Mouse (Mus musculus): ENCODE data around the gene 4933430I17Rik.

4933430I17Rik gene

GRCm38 (mm10) chr4:62505991-62506390, 19.2 kb upstream of the 4933430I17Rik start:
- no peak for DNase-seq

- no peak for DNase-seq
These were observed 18.4 kb upstream of the 4933430I17Rik start for GRCm38 (mm10) chr4:62506798-62507197.

- no peak for DNase-seq
These were observed 16.3 kb upstream of the 4933430I17Rik start for GRCm38 (mm10) chr4:62508839-62509238.

- DNase-seq: no peak
These were observed 15.2 kb upstream of the 4933430I17Rik start for GRCm38 (mm10) chr4:62509946-62510345.

GRCm38 (mm10) chr4:62513998-62514506, 11.1 kb upstream of the 4933430I17Rik start:
- no peak for DNase-seq

- no peak for DNase-seq
These were observed 10.2 kb upstream of the 4933430I17Rik start for GRCm38 (mm10) chr4:62514995-62515394.

DNA sequence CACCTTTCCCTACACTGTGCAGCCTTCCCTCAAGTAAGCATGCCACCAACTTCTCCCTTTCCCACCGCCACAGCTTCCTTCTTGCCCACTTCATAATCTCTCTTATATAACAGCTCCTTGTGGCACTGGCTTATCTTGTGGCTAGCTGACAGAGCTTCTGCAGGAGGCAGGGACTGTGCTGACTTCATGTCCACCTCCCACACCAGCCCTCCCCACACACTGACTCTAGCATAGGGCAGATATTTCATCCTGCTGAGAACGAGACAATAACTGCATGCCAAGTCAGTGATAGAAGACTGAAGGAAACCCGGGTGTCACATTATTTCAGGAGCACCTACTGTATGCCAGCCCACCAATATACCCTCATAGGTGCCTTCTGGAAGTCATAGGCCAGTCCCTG, 9.7 kb upstream of the 4933430I17Rik start:
- no peak for DNase-seq

DNA sequence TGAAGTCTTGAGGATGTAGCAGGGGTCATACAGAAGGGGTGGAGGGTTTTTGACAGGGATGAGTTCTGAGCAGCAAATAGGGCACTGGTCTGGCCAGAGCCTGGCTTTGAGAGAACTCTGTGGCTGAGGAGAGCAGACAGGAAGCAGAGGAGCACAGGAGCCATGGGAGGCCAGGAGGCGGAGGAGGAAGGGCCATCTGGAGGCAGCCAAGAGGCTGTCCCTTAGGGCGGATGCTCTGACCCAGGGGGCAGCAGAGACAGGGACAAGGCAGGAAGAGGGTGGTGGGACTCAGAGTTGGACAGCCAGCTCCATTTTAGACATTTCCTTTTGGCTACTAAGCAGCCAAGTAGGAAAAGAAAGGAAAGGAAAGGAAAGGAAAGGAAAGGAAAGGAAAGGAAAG, 9.1 kb upstream of the 4933430I17Rik start:
- DNase-seq: no peak

DNA sequence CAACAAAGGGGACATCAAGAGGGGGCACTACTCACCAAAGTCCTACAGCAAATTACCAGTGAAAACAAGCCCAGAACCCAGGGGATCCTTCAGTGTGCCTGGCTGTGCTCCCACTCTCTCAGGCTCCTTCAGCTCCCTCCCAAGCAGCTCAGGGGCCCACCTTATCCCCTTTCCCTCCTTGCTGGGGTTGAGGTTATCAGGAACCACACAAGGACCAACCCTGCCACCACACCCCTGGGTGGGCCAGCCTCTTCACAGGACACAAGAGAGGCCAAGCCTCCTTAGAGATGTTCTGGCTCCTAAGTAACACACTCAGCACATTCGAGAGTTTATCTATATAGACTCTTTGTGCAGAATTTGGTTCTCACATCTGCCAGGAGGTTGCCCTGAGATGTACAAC, 8.6 kb upstream of the 4933430I17Rik start:
- no peak for DNase-seq

GRCm38 (mm10) chr4:62517046-62517445, 8.1 kb upstream of the 4933430I17Rik start:
- no peak for DNase-seq

DNA sequence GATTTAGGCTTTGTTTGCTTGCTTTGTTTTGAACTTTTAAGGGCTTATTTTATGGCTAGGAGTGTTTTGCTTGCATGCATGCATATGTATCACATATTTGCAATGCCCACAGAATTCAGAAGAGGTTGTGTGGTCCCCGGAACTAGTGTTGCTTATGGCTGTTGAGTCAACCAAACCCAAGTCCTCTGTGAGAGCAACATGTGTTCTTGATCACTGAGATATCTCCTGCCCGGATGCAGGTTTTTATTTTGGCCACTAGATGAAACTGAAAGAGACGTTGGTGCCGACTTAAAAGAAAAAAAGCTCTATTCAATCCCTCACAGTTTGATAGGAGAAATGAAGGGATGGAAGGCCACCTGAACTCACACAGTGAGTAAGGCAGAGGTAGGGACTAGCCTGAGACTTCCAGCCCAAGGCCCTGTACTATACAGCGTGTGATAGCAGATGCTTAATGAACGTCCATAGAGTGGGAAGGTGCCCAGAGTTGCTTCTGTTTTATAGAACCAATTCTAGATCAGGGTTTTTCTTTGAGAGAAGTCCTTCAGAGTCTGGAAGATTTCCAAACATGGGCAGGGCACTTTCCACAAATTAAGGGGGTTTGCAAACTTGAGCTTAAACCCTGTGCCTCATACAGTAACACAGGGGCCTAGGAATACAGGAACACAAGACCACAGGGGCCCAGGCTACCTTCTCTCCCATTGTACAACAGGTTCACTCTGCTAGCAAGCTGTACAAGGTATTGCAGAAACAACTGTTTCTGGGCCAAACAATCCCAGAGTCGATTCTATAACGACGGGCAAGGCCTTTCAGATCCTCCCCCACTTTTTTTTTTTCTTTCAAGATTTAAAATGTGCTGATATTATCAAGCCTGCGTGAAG, 7.4 kb upstream of the 4933430I17Rik start:
- DNase-seq: no peak

GRCm38 (mm10) chr4:62518416-62519121, 6.6 kb upstream of the 4933430I17Rik start:
- DNase-seq: no peak

- DNase-seq: no peak
These were observed 5.9 kb upstream of the 4933430I17Rik start for GRCm38 (mm10) chr4:62519122-62519848.

DNA sequence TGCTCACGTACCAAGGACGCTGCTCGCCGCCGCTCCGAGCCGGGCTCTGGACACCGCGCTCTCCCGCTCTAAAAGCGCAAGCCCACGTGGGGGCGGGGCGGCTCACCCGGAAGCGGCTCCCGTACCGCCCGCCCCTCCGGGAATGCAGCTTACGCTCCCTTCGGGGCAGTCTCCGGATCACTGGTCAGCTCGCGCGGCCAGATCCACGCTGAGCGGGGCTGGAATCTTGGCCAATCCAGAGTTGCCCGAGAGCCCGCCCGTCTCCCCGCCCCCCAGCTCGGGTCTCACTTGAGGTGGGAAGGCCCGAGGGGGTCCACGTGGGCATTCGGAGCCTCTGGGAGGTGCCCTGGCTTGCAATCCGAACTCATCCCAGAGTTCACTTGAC, 5.3 kb upstream of the 4933430I17Rik start, which contains the start of gene Alad:
Gene Alad, minus strand, starts transcription at position 70 of the 385 bp plus-strand sequence.
- DNase-seq: peak; percentile 87

GRCm38 (mm10) chr4:62520892-62521400, 4.2 kb upstream of the 4933430I17Rik start:
- DNase-seq: no peak

DNA sequence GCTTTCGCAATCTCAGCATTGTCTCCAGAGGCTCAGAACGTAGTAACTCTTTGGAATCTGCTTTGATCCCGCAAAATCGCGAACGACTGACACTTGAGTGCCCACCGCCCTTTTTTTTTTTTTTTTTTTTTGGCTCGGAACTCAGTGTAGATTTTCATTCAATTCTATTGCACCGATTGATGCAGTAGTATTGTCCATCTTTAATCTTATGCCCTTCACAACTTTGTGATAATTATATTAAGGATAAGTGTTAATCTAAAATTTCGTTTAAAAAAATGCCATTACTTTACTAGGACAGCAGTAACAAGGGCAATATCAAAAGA, 281 bp downstream of the 4933430I17Rik start:
- no peak for DNase-seq

DNA sequence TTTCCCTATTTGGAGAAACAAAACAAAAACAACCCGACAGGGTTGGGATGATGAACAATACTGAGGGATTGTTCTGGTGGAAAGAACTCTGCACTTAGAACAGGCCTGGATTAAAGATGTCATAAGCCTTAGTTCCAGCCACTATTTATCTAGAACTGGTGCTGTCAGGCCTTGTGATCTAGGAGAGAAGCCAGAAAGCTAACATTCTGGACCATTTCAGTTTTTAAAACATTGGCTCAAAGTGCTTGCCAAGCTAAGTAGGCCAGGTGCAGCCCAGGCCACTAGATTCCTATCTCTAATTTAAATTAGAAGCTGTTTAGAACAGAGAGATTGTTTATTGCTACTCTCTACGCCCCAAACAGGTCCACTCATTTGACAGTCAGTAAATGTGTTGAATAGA, 1.1 kb downstream of the 4933430I17Rik start:
- no peak for DNase-seq

DNA sequence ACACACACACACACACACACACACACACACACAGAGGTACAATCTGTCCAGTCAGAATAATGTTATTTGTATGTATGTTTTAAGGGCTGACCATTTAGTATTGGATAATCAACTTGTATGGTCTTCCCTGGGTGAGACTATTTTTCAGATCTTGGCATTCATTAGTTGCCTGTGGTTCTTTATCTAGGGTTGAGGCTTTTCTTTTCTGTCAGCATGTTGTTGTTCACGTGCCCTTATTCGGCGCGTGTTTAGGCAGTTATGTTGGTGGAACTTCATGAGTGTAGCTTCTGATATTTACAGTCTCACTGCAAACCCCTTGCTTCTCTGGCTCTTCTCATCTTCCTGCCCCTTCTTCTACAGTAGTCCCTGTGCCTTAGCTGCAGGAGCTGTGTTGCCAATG, 2.5 kb downstream of the 4933430I17Rik start:
- no peak for DNase-seq

- no peak for DNase-seq
These were observed 8.6 kb downstream of the 4933430I17Rik start for GRCm38 (mm10) chr4:62533729-62534128.

DNA sequence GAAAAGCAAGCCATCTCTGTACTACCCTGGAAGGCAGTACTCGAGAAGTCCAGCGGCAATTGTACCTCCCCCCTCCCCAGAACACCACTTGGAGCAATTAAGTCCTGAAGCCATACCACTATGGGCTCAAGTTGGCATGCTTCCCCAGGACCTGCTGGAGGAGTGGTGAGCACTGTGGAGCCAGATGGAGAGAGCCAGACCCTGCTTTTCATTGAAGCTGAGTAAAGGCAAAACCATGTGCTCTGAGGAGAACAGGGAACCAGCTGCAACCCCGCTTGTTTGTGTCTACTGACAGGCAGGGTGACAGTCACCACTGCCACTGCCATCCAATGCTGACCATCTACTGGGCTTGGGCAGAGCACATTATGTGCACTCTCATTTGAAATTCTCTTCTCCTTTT, 16.6 kb downstream of the 4933430I17Rik start:
- DNase-seq: no peak

- no peak for DNase-seq
These were observed 18.6 kb downstream of the 4933430I17Rik start for GRCm38 (mm10) chr4:62543782-62544181.

DNA sequence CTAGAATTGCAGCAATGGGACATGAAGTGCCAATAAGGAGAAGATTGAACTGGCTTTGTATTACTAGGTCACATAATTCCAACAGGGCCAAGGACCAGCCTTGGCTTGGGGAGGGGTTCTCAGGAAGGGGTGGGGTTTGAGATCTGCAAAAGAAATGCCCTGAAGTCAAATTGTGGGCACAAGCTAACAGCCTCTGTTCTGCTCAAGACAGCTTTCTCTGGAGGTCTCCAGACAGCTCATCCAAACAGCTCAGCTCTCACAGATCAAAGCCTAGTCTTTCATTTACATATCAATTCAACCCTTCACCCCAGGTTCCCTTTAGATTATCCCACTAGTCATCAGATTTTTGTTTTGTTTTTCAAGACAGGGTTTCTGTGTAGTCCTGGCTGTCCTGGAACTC, 19.6 kb downstream of the 4933430I17Rik start:
- DNase-seq: no peak

- DNase-seq: no peak
These were observed 26.8 kb downstream of the 4933430I17Rik start for GRCm38 (mm10) chr4:62551966-62552365.
